ENCODE assay signal across 8 mouse cellular contexts in the genomic region with DNA sequence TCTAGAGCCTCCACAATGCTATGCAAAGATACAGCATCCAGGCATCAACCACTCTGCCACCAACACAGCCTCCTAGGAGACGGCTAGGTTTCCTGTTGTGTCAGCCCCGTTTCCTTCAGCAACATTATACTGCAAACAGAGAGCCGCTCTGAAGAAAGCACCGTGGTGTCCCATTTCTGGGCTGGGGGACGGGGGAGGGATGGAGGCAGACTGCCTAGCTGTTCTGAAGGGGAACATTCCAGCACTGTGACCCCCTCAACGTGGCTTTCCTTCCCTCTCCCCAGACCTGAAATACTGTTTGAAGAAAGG.
DNase-seq lines count a peak whose midpoint lies in the region; ATAC-seq and TF ChIP-seq lines count a peak whose summit lies in the region.

No protein-coding gene starts in this region.

- no peaks in the 10 kb centered on the region for H3K27me3 ChIP-seq in heart, embryonic 15.5 days
- no peaks in the 10 kb centered on the region for H3K27me3 ChIP-seq in embryonic facial prominence, embryonic 15.5 days
- H3K27me3 ChIP-seq in kidney, embryonic 14.5 days (ENCODE audit: control insufficient read depth, insufficient read depth, low read length), result no peaks in the 10 kb centered on the region
- no peaks in the 10 kb centered on the region for H3K27me3 ChIP-seq in myocyte (ENCODE audit: control insufficient read depth, insufficient read depth, insufficient read length)

- intact Hi-C loops in heart, postnatal 14 days (cut with DNase I), result no loop called here

- TF ChIP-seq POLR2A in myocyte (IDR thresholded peaks at IDR 0.05; ENCODE audit: insufficient read length, low read depth), result no peak

- H3ac ChIP-seq in myocyte (ENCODE audit: control insufficient read depth, insufficient read length), result no peak overlapping the region

- H3K9ac ChIP-seq in heart, embryonic 15.5 days, result no peak overlapping the region
- H3K9ac ChIP-seq in embryonic facial prominence, embryonic 15.5 days, result no peak overlapping the region
- H3K9ac ChIP-seq in kidney, embryonic 14.5 days (ENCODE audit: low read depth, low read length), result peak overlapping the region; percentile 1; the same call in 1 of the 2 replicates

- DNase-seq in heart, postnatal 14 days, result no peak
- DNase-seq in adrenal gland, adult 18-20 months (ENCODE audit: low spot score in 2 of 2), result no peak
- DNase-seq in left cerebral cortex, adult 8-10 months (ENCODE audit: low spot score in 2 of 2), result no peak
- DNase-seq in layer of hippocampus, adult 11-12 months (ENCODE audit: low spot score), result no peak

- H3K36me3 ChIP-seq in heart, embryonic 15.5 days, result no peaks in the 10 kb centered on the region
- H3K36me3 ChIP-seq in embryonic facial prominence, embryonic 15.5 days, result no peaks in the 10 kb centered on the region
- H3K36me3 ChIP-seq in kidney, embryonic 14.5 days (ENCODE audit: control insufficient read depth, insufficient read depth, low read length), result no peaks in the 10 kb centered on the region
- no peaks in the 10 kb centered on the region for H3K36me3 ChIP-seq in myocyte (ENCODE audit: control insufficient read depth, insufficient read depth)

- ATAC-seq in heart, embryonic 15.5 days (replicated peaks; ENCODE audit: insufficient number of reproducible peaks, insufficient read depth, low FRiP score, low read depth), result peak; percentile 23
- no peak; the same call in 1 of the 2 replicates for ATAC-seq in embryonic facial prominence, embryonic 15.5 days (ENCODE audit: insufficient number of reproducible peaks, low FRiP score, low TSS enrichment, low read depth)
- no peak; the same call in 1 of the 2 replicates for ATAC-seq in kidney, embryonic 14.5 days (ENCODE audit: low FRiP score, low TSS enrichment)

- 38% methylated on average over 6 of the region's 6 CpGs for WGBS in heart, embryonic 15.5 days
- 22% methylated on average over 6 of the region's 6 CpGs for WGBS in embryonic facial prominence, embryonic 15.5 days
- WGBS in kidney, embryonic 14.5 days, result 4% methylated on average over 6 of the region's 6 CpGs

- peak overlapping the region; percentile 34 for H3K4me2 ChIP-seq in heart, embryonic 15.5 days
- peak overlapping the region; percentile 12; the same call in 1 of the 2 replicates for H3K4me2 ChIP-seq in embryonic facial prominence, embryonic 15.5 days (replicated peaks)
- H3K4me2 ChIP-seq in kidney, embryonic 14.5 days (replicated peaks; ENCODE audit: low read depth, low read length), result no peak overlapping the region
- H3K4me2 ChIP-seq in myocyte (ENCODE audit: low read depth), result peak overlapping the region; percentile 27

- no peaks in the 10 kb centered on the region for H3K9me3 ChIP-seq in heart, embryonic 15.5 days (replicated peaks)
- H3K9me3 ChIP-seq in embryonic facial prominence, embryonic 15.5 days (replicated peaks), result no peaks in the 10 kb centered on the region
- no peaks in the 10 kb centered on the region for H3K9me3 ChIP-seq in kidney, embryonic 14.5 days (ENCODE audit: control insufficient read depth, low read length)

- no peaks in the 10 kb centered on the region for H3K79me2 ChIP-seq in myocyte (ENCODE audit: control insufficient read depth, insufficient read depth)

- H3K27ac ChIP-seq in heart, embryonic 15.5 days, result peak overlapping the region; percentile 88
- peak overlapping the region; percentile 78 for H3K27ac ChIP-seq in embryonic facial prominence, embryonic 15.5 days (replicated peaks)
- H3K27ac ChIP-seq in kidney, embryonic 14.5 days (ENCODE audit: low read depth, low read length), result peak overlapping the region; percentile 94

- H3K4me1 ChIP-seq in heart, embryonic 15.5 days (replicated peaks), result peaks cover 35% of the 10 kb centered on the region
- H3K4me1 ChIP-seq in embryonic facial prominence, embryonic 15.5 days, result peaks cover 44% of the 10 kb centered on the region
- peaks cover 52% of the 10 kb centered on the region for H3K4me1 ChIP-seq in kidney, embryonic 14.5 days (ENCODE audit: control insufficient read depth, insufficient read depth, low read length)

- H3K4me3 ChIP-seq in heart, embryonic 15.5 days, result no peak overlapping the region
- H3K4me3 ChIP-seq in embryonic facial prominence, embryonic 15.5 days (replicated peaks), result no peak overlapping the region
- no peak overlapping the region for H3K4me3 ChIP-seq in kidney, embryonic 14.5 days (ENCODE audit: low read length)
- no peak overlapping the region for H3K4me3 ChIP-seq in myocyte

TF ChIP-seq in myocyte, 11 proteins besides CTCF, POLR2A, EP300 and RAD21:
- TF ChIP-seq POLR2AphosphoS2 (IDR thresholded peaks at IDR 0.05; ENCODE audit: insufficient read length, low read depth), result no peak
- TF ChIP-seq MYOD1 (IDR thresholded peaks at IDR 0.05; ENCODE audit: control insufficient read depth in 1 of 3, insufficient read length in 2 of 3, low read depth in 2 of 3), result no peak
- no peak for TF ChIP-seq USF1 (IDR thresholded peaks at IDR 0.05; ENCODE audit: low read depth)
- no peak for TF ChIP-seq E2F4 (IDR thresholded peaks at IDR 0.05; ENCODE audit: insufficient read depth)
- TF ChIP-seq TCF3 (IDR thresholded peaks at IDR 0.05; ENCODE audit: insufficient read length, low read depth), result no peak
- TF ChIP-seq TCF12 (IDR thresholded peaks at IDR 0.05; ENCODE audit: insufficient read depth, poor library complexity, severe bottlenecking), result no peak
- no peak for TF ChIP-seq REST (IDR thresholded peaks at IDR 0.05; ENCODE audit: insufficient read depth, insufficient read length)
- no peak for TF ChIP-seq MYOG (IDR thresholded peaks at IDR 0.05; ENCODE audit: control insufficient read depth in 1 of 3, insufficient read depth in 1 of 3, insufficient read length in 2 of 3, low read depth in 2 of 3)
- no peak for TF ChIP-seq SRF (IDR thresholded peaks at IDR 0.05; ENCODE audit: control insufficient read depth, insufficient read length, low read depth)
- no peak for TF ChIP-seq CEBPB (IDR thresholded peaks at IDR 0.05; ENCODE audit: insufficient read depth, poor library complexity, severe bottlenecking)
- no peak for TF ChIP-seq MAX (IDR thresholded peaks at IDR 0.05; ENCODE audit: low read depth)
